Mouse (Mus musculus): ENCODE results near the gene Pnliprp2.

The Pnliprp2 gene

DNA sequence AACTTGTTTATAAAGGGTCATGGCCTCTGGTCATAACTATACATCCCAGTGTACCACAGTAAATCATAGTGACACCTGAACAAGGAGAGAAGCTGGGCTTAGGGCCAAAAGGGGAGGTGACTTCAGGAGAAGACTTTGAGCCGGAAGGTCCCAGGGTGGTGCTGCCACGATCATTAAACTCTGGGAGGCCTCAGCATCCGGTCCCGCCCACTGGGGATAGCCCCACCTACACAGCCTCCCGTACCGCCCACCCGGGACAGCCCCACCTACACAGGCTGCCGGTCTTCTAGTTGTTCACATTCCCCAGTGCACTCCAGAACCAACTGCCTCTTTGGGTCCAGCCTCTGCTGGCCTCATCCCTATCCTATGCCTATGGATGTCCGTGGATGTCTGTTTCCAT lies at the start of gene Pnliprp2:
Pnliprp2 (plus strand) TSS at position 297 of the 400 bp plus-strand sequence.
- no peak for DNase-seq (ENCODE audit: low spot score in 2 of 2)

DNA sequence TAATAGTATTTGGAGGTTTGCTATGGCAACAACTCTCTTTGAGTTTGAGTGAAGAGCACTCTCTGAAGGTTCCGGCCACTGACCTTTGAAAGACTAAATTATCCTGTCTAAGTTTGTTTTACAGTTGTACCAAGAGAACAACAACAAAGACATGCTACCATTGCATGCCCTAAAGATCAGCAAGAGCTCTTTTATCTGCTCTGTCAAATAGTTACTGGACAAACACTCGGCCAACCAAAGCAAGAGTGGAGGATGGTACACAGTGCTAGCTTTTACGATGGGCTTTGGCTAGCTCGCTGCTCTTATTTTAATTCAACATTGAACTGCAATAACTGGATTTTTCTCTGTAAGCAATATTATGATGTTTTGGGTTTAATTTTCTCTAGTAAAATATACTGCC lies 41.6 kb upstream of the Pnliprp2 start:
- no peak for DNase-seq (ENCODE audit: low spot score in 2 of 2)

DNA sequence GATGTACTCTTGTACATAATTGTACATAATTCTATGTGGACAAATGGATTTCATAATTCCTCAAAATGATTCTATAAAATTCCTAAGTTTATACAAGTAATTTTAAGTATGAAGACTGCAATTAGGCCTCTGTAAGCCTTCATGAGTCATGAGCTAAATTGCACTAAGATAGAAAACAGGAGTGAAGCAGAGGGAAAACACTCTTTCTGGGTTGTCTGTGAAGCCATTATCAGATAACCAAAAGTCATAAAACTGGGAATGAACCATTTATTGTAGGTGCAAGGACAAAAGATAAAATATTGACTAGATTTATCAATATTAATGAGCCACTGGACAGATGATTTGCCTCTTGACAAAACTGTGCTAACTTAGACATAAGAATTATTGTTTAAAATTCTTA lies 39.1 kb upstream of the Pnliprp2 start:
- no peak for DNase-seq (ENCODE audit: low spot score in 2 of 2)

DNA sequence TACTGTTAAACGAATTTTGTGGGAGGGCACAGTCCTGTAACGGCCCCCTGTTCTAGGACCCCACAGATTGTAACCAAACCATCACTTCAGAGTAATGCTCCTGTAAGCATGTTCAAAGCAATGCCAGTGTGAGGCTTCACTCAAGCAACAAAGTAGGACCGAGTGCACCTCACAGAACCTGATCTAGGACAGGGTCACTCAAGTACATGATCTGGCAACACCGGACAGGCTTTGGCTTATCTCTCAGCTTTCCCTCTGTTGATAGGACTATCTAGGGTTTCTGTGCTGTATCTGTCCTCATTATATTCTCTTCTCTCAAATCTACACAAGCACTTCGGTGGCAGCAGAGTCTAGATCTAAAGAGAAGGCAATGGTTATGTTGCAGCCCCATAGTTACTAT lies 33.0 kb upstream of the Pnliprp2 start:
- no peak for DNase-seq (ENCODE audit: low spot score in 2 of 2)

DNA sequence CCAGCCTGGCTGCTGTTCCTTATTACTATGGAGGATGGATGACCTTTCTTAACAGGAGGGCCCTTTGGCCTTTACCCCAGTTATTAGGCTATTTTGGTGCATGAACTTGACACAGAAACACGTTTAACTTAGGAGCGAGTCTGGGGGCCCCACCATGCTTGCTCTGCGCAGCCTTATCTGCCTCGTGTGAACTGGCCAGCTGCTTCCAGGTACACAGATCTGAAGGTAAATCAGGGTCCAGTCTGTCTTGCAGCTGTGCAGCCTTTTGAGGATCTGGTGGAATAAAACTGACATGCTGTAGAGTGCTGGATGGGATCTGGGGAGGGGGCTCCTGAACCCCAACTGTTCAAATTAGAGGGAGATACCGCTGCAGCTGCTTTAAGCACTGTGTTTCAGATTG lies 31.8 kb upstream of the Pnliprp2 start:
- DNase-seq (ENCODE audit: low spot score in 2 of 2), result no peak

DNA sequence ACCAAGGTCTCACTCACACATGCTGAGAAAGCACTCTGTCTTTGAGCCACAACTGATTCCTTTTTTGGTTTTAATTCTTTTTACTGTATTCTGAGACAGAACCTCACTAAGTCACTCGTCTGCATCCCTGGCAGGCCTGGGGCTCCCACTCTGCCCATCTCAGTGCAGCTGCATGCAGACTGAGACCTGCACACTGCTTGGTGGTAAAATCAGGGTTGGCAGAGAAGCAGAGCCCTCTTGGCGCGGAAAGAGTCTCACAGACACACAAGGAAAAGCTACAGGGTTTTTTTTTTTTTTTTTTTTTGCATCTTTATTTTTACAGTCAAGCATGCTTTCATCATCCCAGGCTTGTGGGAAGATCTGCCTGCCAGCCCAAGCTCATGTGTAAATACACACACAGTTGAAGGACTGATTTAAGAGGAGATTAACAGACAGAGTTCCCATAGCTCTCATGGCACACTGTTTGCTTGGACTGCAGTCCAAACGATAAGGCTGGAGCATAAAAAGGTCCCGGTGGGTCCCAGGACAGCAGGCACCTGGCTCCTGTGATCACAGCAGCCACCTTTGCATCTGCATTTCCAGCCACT lies 31.0 kb upstream of the Pnliprp2 start, which contains the start of gene Pnliprp1:
Pnliprp1 (plus strand) TSS at position 443 of the 587 bp plus-strand sequence.
- DNase-seq (ENCODE audit: low spot score in 2 of 2), result peak; percentile 15 to 31

DNA sequence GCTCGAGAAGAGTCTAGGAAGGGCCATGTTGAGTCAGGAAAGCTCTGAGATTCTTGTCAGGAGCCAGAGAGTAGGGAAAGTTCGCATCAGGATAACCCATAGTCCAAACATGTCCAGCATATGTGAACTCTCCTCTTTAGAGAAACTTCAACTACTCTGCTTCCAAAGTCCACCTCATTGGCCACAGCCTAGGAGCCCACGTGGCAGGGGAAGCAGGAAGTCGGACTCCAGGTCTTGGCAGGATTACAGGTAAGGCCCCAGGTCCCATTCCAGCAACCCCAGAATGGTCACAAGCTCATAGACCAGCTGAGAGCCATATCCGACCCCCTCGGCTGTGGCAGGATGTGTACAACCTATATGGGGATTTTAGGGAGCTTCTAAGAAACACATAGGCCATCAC lies 26.3 kb upstream of the Pnliprp2 start:
- DNase-seq (ENCODE audit: low spot score in 2 of 2), result no peak

DNA sequence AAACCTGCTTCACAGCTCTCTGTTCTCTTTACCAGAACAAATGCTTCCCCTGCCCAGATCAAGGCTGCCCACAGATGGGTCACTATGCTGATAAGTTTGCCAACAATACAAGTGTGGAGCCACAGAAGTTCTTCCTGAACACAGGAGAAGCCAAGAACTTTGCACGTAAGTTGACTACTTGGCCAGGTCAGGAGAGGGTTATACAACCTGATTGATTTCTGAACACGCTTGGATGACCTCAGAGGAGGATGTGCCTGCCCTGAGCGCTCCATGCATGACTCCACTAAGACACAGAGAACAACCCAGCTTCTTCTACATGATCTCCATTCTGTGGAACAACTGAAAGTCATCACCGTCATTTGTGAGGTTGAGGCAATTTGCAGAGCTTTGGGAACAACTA lies 21.4 kb upstream of the Pnliprp2 start:
- DNase-seq (ENCODE audit: low spot score in 2 of 2), result no peak

DNA sequence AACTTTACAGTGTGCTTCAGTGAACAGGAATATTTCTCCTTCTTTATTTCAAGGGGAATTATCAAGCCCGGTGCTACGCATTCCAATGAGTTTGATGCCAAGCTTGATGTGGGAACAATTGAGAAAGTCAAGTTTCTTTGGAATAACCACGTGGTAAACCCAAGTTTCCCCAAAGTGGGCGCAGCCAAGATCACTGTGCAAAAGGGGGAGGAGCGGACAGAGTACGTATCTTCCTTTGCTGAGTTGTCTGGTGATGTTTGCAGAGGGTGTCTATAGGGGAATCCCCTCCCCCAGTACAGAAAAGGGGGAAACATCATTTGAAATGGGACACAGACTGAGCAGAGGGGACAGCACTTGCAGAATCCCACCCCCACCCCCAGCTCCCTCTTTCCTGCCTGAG lies 18.5 kb upstream of the Pnliprp2 start:
- no peak for DNase-seq (ENCODE audit: low spot score in 2 of 2)

DNA sequence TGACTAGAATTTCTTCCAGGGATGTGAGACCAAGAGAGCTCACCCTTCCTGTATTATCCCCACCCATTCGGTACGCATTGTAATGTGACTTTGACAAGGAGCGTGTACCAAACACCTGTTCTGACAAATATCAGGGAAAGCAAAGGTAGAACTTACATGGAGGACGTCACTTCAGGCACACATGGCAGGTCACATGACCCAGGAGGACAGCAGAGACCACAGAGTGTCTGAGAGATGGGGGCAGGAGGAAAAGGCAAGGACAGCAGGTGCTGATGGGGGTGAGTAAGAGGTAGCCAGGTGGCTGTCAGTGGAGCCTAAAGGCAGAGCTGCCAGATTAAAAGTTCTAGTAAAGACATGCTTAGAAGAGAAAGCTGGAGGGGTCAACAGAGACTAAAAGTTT lies 16.8 kb upstream of the Pnliprp2 start:
- no peak for DNase-seq (ENCODE audit: low spot score in 2 of 2)

DNA sequence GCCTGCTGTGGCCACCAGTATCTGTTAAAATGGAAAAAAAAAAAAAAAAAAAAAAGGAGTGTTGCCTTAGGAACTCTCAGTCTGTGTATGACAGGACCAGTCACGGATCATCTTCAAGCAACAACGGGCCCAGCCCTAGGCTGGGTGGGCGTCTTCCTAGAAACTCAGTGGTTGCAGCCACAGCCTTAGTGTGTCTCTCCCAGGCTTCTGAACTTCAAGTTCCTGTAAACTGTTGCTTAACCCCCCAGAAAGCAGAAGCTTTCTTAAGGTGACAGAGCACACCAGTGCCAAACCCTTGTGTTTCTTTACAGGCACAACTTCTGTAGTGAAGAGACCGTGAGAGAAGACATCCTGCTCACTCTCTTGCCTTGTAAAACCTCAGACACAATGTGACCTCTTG lies 15.8 kb upstream of the Pnliprp2 start:
- no peak for DNase-seq (ENCODE audit: low spot score in 2 of 2)

DNA sequence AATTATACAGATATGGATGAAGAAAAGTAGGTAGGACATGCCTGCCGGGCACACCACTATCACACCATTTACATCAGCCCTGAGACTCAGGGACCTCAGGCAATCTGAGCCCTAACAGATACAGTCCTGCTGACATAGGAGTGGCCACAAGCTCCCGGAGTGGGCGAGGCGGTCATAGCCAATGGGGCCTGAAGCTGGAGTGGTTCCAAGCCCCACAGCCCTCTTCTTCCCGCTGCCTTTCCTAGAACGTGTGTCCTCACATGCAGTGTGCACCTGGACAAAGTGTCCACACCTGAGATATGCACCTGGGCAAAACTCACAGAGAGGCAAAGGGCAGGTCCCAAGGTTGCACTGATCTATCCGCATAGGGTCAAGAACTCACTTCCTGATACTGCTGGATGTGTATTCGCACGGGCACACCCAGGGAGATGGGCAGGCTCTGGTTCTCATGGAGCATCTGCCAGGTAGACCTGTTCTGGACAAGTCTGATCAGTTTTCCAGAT lies 12.0 kb upstream of the Pnliprp2 start:
- no peak for DNase-seq (ENCODE audit: low spot score in 2 of 2)

DNA sequence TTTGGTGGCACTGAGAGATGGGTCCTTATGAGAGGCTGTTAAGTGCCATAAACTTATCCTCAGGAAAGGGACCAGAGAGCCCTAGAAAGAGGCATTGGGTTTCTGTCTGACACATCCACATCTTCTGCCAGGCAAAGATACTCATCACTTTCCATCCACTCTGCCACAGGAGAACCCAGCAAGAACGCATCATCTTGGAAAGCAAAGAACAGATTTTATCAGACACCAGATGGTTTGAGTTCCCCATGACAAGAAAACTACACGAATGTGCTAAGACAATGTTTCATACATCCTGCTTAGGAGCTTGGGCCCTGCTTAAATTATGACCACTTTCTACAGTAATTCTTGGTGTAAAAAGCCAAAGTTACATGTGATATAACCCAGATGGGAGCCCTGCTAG lies 8.7 kb upstream of the Pnliprp2 start:
- peak in 1 of 2 experiments; percentile 22 for DNase-seq (ENCODE audit: low spot score in 2 of 2)

DNA sequence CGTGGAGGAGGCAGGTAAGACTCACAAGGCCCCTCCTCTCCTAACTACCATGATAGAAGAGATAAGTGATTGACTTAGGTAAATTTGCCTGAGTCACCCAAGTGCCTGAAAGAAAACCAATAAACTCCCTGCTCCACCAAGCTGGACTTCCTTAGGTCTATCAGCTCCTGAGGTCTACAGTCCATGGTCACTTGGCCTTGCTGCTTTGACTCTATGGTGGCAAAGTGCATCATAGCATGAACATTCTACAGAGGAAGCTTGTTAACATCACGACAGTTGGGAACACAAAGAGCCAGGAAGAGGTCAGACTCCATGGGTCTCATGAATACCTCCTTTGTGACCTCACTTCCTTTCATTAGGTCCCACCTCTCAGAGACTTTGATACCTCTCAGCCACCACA lies 8.0 kb upstream of the Pnliprp2 start:
- DNase-seq (ENCODE audit: low spot score in 2 of 2), result no peak

DNA sequence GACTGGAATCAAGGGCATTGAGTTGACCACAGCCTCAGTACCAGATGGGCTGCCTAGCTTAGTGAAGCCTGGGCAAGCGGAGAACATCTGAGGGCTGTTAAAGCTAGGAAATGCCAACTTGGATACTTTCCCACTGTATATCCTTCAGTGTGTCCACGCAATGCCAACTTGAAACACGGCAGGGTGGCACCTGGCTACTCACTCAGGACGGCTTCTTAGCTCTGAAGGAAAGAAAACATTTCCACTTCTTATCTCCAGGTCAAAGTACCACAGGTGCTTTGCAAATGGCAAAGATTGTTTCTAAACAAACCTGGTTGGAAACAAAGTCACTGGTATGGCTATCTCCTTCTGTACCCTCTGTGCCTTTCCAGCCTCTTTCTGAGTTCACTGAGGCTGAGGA lies 648 bp upstream of the Pnliprp2 start:
- DNase-seq (ENCODE audit: low spot score in 2 of 2), result no peak

DNA sequence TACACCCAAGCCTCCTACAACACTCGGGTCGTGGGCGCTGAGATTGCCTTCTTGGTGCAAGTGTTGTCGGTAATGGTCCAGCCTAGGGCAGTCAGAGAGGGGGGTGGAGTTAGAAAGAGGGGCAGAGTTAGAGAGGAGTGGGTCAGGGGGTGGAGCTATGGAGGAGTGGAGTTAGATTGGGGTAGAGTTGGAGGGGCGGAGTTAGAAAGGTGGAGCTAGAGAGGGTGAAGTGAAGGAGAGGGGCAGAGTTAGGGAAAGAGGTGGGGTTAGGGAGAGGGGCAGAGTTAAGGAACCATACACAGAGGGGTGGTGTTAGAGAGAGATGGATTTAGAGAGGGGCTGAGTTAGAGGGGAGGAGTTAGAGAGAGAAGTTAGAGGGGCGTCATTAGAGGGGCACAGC lies 2.8 kb downstream of the Pnliprp2 start:
- DNase-seq (ENCODE audit: low spot score in 2 of 2), result no peak

DNA sequence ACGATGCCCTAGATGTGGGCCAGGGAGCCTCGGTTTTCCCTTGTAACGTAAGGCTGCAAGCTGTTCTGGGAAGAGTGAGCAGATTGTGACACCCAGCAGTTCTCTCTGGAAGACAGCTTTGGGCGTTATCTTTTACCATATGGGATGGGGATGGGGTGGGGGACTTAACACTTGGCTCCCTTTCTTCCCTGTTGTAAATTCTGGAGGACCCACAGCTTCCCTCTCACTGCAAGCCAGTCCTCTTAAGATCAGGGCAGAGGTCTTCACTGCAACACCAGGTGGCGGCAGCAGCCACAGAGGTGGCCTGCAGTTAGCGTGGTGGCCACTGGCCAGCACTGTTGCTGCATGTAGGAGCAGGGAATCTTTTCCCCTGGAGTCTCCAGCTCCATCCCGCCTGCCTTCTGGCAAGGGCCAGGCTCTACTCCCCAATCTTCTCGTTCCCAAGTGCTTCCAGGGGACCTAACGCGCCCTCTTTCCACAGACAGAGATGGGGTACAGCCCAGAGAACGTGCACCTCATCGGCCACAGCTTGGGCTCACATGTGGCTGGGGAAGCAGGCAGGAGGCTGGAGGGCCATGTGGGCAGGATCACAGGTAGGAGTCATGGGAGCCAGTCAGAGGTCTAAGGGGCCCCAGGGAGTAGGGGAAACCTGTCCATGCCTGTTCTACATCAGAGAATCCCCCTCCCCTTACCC lies 3.5 kb downstream of the Pnliprp2 start:
- peak; percentile 50 to 75 for DNase-seq (ENCODE audit: low spot score in 2 of 2)

DNA sequence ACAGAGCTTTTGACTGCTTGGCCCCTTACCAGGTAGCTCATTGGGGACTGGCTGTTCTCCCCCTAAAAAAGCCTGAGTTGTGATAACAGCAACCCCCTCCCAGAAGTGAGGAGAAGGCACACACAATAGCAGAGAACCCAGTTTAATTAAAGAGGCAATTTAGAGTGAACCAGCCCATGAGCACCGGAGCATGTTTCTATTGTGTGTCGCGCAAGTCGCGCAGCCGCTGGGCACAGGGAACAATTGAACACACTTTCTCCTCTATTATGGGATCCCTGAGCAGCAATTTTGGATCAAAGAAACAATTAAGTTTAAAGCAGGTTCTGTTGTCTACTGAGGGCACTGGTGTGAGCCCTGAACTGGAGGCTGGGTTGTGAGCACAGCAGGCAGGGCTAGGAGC lies 7.8 kb downstream of the Pnliprp2 start:
- DNase-seq (ENCODE audit: low spot score in 2 of 2), result no peak

DNA sequence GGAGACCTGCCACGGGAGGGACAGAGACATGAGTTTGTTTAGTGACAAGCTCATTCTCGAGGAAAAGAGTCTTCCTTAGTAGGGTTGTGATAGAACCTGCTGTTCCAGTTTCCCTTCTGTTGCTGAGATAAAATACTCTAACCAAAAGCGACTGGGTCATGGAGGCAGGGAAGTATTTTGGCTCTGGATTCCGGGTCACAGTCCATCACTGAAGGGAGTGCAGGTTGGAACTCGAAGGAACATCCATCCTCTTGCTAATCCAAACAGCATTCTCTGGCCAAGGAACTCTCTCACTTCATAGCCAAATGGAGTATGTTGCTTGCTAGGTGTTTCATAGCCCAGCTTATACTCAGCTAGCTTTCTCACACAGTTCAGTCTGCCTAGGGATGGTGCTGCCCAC lies 16.9 kb downstream of the Pnliprp2 start:
- no peak for DNase-seq (ENCODE audit: low spot score in 2 of 2)

DNA sequence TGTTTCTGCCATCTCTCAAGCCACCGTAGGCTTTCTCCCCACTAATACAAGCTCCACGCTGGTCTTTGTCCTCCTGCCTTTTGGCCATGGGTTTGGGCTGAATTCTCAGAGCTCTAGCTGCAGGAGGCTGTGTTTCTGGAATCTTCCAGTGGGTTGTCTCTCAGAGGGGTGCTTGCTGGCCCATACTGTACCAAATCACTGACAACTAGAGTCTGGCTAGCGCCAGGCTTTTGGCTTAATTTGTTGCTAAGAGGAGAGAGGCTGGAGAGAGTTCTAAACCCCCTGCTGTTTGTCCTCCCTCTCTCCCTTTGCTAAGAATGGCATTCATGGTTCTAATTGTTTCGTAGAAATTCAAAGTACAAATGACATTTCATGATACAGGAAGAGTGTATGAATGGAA lies 22.0 kb downstream of the Pnliprp2 start:
- DNase-seq (ENCODE audit: low spot score in 2 of 2), result no peak

DNA sequence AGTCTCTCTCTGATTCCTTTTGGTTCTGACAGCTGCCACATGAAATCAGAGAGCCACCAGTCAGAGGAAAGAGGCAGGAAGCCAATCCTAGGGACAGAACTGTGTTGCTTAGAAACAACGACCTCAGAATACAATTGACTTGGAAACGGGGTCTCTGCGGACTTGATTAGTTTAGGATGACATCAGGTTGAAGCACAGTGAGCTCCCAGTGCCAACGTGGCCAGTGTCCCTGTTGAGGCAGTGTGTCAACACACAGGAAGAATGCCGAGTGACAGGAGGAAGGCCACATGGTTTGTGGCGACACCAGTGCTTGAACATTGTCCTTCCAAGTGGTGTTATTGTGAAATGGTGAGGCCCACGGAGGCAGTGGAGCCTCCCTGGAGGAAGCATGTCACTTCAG lies 24.4 kb downstream of the Pnliprp2 start:
- DNase-seq (ENCODE audit: low spot score in 2 of 2), result no peak

DNA sequence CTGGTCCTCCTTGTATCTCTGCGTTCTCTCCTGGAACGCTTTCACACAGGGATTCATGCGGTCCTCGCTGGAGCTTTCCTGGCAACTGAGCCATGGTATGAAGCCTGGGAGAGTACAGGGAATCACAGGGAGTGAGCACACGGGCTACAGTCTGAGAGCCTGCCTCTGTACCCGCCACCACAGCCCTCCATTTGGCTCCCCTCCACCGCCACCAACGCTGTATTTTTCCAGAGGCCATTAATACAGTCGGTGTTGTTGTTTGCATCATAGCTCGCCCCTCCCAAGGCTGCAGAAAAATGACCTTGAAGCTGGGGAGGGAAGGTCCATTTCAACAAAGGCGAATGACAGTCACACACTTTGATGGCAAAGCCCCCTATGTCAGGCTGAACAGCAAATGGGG lies 29.7 kb downstream of the Pnliprp2 start:
- no peak for DNase-seq (ENCODE audit: low spot score in 2 of 2)

DNA sequence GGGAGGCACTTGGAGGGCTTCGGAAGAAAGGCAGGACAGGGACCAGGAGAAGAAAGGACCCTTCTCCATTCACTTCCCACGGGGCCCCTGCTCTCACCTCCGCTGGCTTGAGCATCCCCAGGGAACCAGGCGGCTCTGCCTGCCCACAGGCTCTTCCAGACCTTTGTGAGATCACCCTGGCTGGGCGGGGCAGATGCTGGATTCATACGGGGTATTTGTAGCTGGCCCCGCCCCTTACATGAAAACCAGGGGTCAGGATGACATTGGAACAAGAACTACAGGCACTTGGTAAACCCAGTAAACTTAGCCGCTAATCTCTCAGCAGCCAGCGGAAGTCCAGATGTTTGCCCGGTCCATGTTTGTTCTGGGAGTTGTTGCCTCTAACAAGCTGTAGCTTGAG lies 34.8 kb downstream of the Pnliprp2 start, which contains the start of gene 1700019N19Rik:
1700019N19Rik (minus strand) TSS at position 178 of the 400 bp plus-strand sequence.
- DNase-seq (ENCODE audit: low spot score in 2 of 2), result no peak

All from frontal cortex, postnatal 36 days (tissue).